9 mouse cellular contexts compared by ENCODE assay signal in the genomic region with DNA sequence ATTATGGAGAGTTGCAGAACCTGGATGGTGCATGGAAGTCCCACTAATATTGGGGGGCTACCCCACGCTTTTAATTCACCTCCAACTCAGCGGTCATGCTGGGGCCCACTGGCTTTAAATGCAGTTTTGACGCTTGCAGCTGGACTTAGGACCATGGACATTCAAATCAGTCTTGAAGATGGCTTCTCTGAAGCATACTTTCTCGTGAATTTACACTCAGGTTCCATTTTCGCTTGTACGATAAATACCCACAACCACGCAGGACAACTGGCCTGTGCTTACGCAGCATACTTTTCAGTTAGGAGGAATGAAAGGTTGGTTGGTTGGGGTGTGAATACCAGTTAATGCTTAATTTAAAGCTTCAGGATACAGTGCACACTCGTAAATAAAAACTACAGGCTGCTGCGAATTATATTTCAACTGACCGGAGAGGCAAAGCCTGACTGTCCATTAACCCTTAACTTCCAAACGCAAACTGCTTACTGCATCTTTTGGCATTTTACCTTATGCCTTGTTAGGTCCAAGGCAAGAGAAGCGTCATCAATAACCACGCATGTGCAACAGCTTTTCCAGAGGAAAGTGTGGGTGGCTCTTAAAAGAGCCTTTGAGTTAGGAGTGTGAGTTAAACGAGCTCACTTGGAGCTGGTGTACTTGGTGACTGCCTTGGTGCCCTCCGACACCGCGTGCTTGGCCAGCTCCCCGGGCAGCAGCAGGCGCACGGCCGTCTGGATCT. TPM values are rescaled to one million over a fixed set of nuclear protein-coding genes. Genes with fewer than 3 reads are reported as not detected.
A peak's percentile ranks its signal among the peaks of the same experiment; 100 is the strongest.
DNase-seq lines count a peak whose midpoint lies in the region; ATAC-seq and TF ChIP-seq lines count a peak whose summit lies in the region.
"Had no signal": no experiment of that assay in that cellular context is flagged by ENCODE, and none has a peak within 500 bp of the region (broad histone marks: within the 10 kb centered on the region; RNA-seq: fewer than 3 reads in every experiment).

No protein-coding gene starts in this region.

- H3K4me2 ChIP-seq in kidney, postnatal 0 days (ENCODE audit: low read length) = peak overlapping the region; percentile 72
- H3K4me2 ChIP-seq in hindbrain, embryonic 13.5 days = peak overlapping the region; percentile 71

- ATAC-seq in kidney, postnatal 0 days (replicated peaks; ENCODE audit: low FRiP score, low read depth) = no peak
- ATAC-seq in hindbrain, embryonic 13.5 days (ENCODE audit: low FRiP score) = no peak

- no peaks in the 10 kb centered on the region for H3K9me3 ChIP-seq in kidney, postnatal 0 days (replicated peaks; ENCODE audit: low read length)
- H3K9me3 ChIP-seq in ES-Bruce4 (replicated peaks; ENCODE audit: control insufficient read depth, insufficient read depth, low read length, poor library complexity, severe bottlenecking) = no peaks in the 10 kb centered on the region
- H3K9me3 ChIP-seq in hindbrain, embryonic 13.5 days = no peaks in the 10 kb centered on the region

- TF ChIP-seq EP300 in ES-Bruce4 (IDR thresholded peaks at IDR 0.05; ENCODE audit: insufficient read depth, low read depth, low read length) = no peak

- H3K27ac ChIP-seq in kidney, postnatal 0 days = peak overlapping the region; percentile 92
- peak overlapping the region; percentile 82 for H3K27ac ChIP-seq in ES-Bruce4 (ENCODE audit: insufficient read depth, low read length)
- peak overlapping the region; percentile 96 for H3K27ac ChIP-seq in hindbrain, embryonic 13.5 days

- H3K4me1 ChIP-seq in kidney, postnatal 0 days (replicated peaks; ENCODE audit: insufficient read depth, low read length) = peaks cover 15% of the 10 kb centered on the region; the same call in 1 of the 2 replicates
- no peaks in the 10 kb centered on the region for H3K4me1 ChIP-seq in ES-Bruce4 (ENCODE audit: control insufficient read depth, insufficient read depth, low read length)
- H3K4me1 ChIP-seq in hindbrain, embryonic 13.5 days (replicated peaks) = peaks cover 35% of the 10 kb centered on the region

- peak; percentile 19 for TF ChIP-seq POLR2A in ES-Bruce4 (IDR thresholded peaks at IDR 0.05; ENCODE audit: insufficient read depth, low read length)

- H3K36me3 ChIP-seq in kidney, postnatal 0 days (ENCODE audit: insufficient read depth, low read length) = no peaks in the 10 kb centered on the region
- H3K36me3 ChIP-seq in ES-Bruce4 (ENCODE audit: control insufficient read depth, insufficient read depth, low read length, poor library complexity, severe bottlenecking) = no peaks in the 10 kb centered on the region
- no peaks in the 10 kb centered on the region for H3K36me3 ChIP-seq in hindbrain, embryonic 13.5 days

- peak overlapping the region; percentile 39 for H3K4me3 ChIP-seq in kidney, postnatal 0 days (replicated peaks; ENCODE audit: low read depth, low read length)
- peak overlapping the region; percentile 44 for H3K4me3 ChIP-seq in ES-Bruce4 (ENCODE audit: low read depth, low read length)
- H3K4me3 ChIP-seq in hindbrain, embryonic 13.5 days = peak overlapping the region; percentile 45

- DNase-seq in kidney, postnatal 0 days (ENCODE audit: low spot score) = peak; percentile 40
- DNase-seq in kidney, adult 8-10 months = no peak
- peak; percentile 56 for DNase-seq in embryo, embryonic 11 days
- peak; percentile 40 for DNase-seq in mesoderm, embryonic 11.5 days (ENCODE audit: low read depth, low spot score)
- DNase-seq in thymus, postnatal 4 days = peak; percentile 36
- no peak for DNase-seq in kidney, postnatal 36 days

- under 1% methylated on average over 22 of the region's 22 CpGs for WGBS in kidney, postnatal 0 days
- under 1% methylated on average over 22 of the region's 22 CpGs for WGBS in hindbrain, embryonic 13.5 days

- H3K27me3 ChIP-seq in kidney, postnatal 0 days (ENCODE audit: insufficient read depth, low read length) = no peaks in the 10 kb centered on the region
- no peaks in the 10 kb centered on the region for H3K27me3 ChIP-seq in ES-Bruce4 (ENCODE audit: control insufficient read depth, insufficient read depth, low read length, poor library complexity, severe bottlenecking)
- H3K27me3 ChIP-seq in hindbrain, embryonic 13.5 days = no peaks in the 10 kb centered on the region

- peak overlapping the region; percentile 59; the same call in 1 of the 2 replicates for H3K9ac ChIP-seq in kidney, postnatal 0 days (ENCODE audit: low read depth, low read length)
- H3K9ac ChIP-seq in ES-Bruce4 (ENCODE audit: low read depth, poor library complexity, severe bottlenecking) = peak overlapping the region; percentile 71
- H3K9ac ChIP-seq in hindbrain, embryonic 13.5 days = peak overlapping the region; percentile 60

- no peak for TF ChIP-seq CTCF in kidney, postnatal 0 days (IDR thresholded peaks at IDR 0.05; ENCODE audit: low read depth)
- TF ChIP-seq CTCF in ES-Bruce4 (IDR thresholded peaks at IDR 0.05; ENCODE audit: low read depth, low read length) = no peak

RNA-seq across cellular contexts. Expression of gene Hist1h2bl, which starts 0.6 kb away (rescaled TPM):
- polyA plus RNA-seq in kidney, postnatal 0 days (2015; fragmentation: Nextera tagmentation; extraction: Ambion mirVana) = 2.1 and 3.7 TPM in 2 replicates
- 25.5 and 27.2 TPM in 2 replicates for polyA plus RNA-seq in ES-Bruce4 (2011; ENCODE audit: insufficient read depth, insufficient read length, low read depth, missing spikeins)
- 1.1 and 1.9 TPM in 2 replicates for polyA plus RNA-seq in hindbrain, embryonic 13.5 days (2015; fragmentation: Nextera tagmentation; extraction: Ambion mirVana)

RNA-seq across cellular contexts. Expression of gene Hist1h2ai, which starts 0.9 kb away (rescaled TPM):
- 21.2 and 27.1 TPM in 2 replicates for polyA plus RNA-seq in kidney, postnatal 0 days (2015; fragmentation: Nextera tagmentation; extraction: Ambion mirVana)
- polyA plus RNA-seq in ES-Bruce4 (2011; ENCODE audit: insufficient read depth, insufficient read length, low read depth, missing spikeins) = 3.6 TPM in 1 of 2 replicates, not detected in the other
- polyA plus RNA-seq in hindbrain, embryonic 13.5 days (2015; fragmentation: Nextera tagmentation; extraction: Ambion mirVana) = 12.9 and 14.0 TPM in 2 replicates

RNA-seq across cellular contexts. Expression of gene Hist1h3h, which starts 2.2 kb away (rescaled TPM):
- 5.6 and 7.2 TPM in 2 replicates for polyA plus RNA-seq in kidney, postnatal 0 days (2015; fragmentation: Nextera tagmentation; extraction: Ambion mirVana)
- 25.3 and 31.8 TPM in 2 replicates for polyA plus RNA-seq in ES-Bruce4 (2011; ENCODE audit: insufficient read depth, insufficient read length, low read depth, missing spikeins)
- polyA plus RNA-seq in hindbrain, embryonic 13.5 days (2015; fragmentation: Nextera tagmentation; extraction: Ambion mirVana) = 5.9 and 6.4 TPM in 2 replicates

RNA-seq across cellular contexts. Expression of gene Hist1h2bm, which starts 6.5 kb away (rescaled TPM):
- polyA plus RNA-seq in kidney, postnatal 0 days (2015; fragmentation: Nextera tagmentation; extraction: Ambion mirVana) = 2.1 and 2.4 TPM in 2 replicates
- polyA plus RNA-seq in ES-Bruce4 (2011; ENCODE audit: insufficient read depth, insufficient read length, low read depth, missing spikeins) = 14.2 and 21.7 TPM in 2 replicates
- polyA plus RNA-seq in hindbrain, embryonic 13.5 days (2015; fragmentation: Nextera tagmentation; extraction: Ambion mirVana) = 1.9 and 2.3 TPM in 2 replicates

RNA-seq across cellular contexts. Expression of gene Olfr1359, which starts 17.4 kb away (rescaled TPM):
- polyA plus RNA-seq in kidney, postnatal 0 days (2015; fragmentation: Nextera tagmentation; extraction: Ambion mirVana) = not detected in 2 replicates
- polyA plus RNA-seq in ES-Bruce4 (2011; ENCODE audit: insufficient read depth, insufficient read length, low read depth, missing spikeins) = not detected in 2 replicates
- polyA plus RNA-seq in hindbrain, embryonic 13.5 days (2015; fragmentation: Nextera tagmentation; extraction: Ambion mirVana) = not detected in 2 replicates
- polyA plus RNA-seq: gonadal fat pad, adult 2 months had no signal

Comparison
In these comparisons a context has a peak if more than half of its experiments do, and no peak if none do; other contexts are left out.
1. DNase-seq: peak in kidney, postnatal 0 days (single experiment), embryo, embryonic 11 days (single experiment), mesoderm, embryonic 11.5 days (single experiment) and thymus, postnatal 4 days (single experiment); none in kidney, adult 8-10 months (0 of 2) and kidney, postnatal 36 days (0 of 2).
2. Peak in every context shown above with its lines, with median percentiles within 50 percentile points of each other: H3K27ac ChIP-seq, H3K4me3 ChIP-seq and H3K9ac ChIP-seq.